Mouse (Mus musculus): ENCODE results near the gene Itga8.

The Itga8 gene

GRCm38 (mm10) chr2:12308466-12308865 is 6.7 kb upstream of the Itga8 start:
- TF ChIP-seq GATA4 (IDR thresholded peaks at IDR 0.05; ENCODE audit: insufficient replicate concordance, low read length): no peak

- TF ChIP-seq GATA4 (IDR thresholded peaks at IDR 0.05; ENCODE audit: insufficient replicate concordance, low read length): no peak
Observed at GRCm38 (mm10) chr2:12307311-12307710, 5.6 kb upstream of the Itga8 start.

GRCm38 (mm10) chr2:12305064-12305650 is 3.4 kb upstream of the Itga8 start:
- TF ChIP-seq GATA4 (IDR thresholded peaks at IDR 0.05; ENCODE audit: insufficient replicate concordance, low read length): no peak

- TF ChIP-seq GATA4 (IDR thresholded peaks at IDR 0.05; ENCODE audit: insufficient replicate concordance, low read length): no peak
Observed at GRCm38 (mm10) chr2:12300449-12301228, 1.1 kb downstream of the Itga8 start.

GRCm38 (mm10) chr2:12297287-12297686 is 4.4 kb downstream of the Itga8 start:
- no peak for TF ChIP-seq GATA4 (IDR thresholded peaks at IDR 0.05; ENCODE audit: insufficient replicate concordance, low read length)

- no peak for TF ChIP-seq GATA4 (IDR thresholded peaks at IDR 0.05; ENCODE audit: insufficient replicate concordance, low read length)
Observed at GRCm38 (mm10) chr2:12295150-12295549, 6.6 kb downstream of the Itga8 start.

- no peak; the same call in 1 of the 2 replicates for TF ChIP-seq GATA4 (IDR thresholded peaks at IDR 0.05; ENCODE audit: insufficient replicate concordance, low read length)
Observed at GRCm38 (mm10) chr2:12294060-12294459, 7.7 kb downstream of the Itga8 start.

GRCm38 (mm10) chr2:12293458-12293857 is 8.3 kb downstream of the Itga8 start:
- no peak for TF ChIP-seq GATA4 (IDR thresholded peaks at IDR 0.05; ENCODE audit: insufficient replicate concordance, low read length)

GRCm38 (mm10) chr2:12292023-12292820 is 9.5 kb downstream of the Itga8 start:
- no peak for TF ChIP-seq GATA4 (IDR thresholded peaks at IDR 0.05; ENCODE audit: insufficient replicate concordance, low read length)

- TF ChIP-seq GATA4 (IDR thresholded peaks at IDR 0.05; ENCODE audit: insufficient replicate concordance, low read length): no peak
Observed at GRCm38 (mm10) chr2:12290235-12290634, 11.5 kb downstream of the Itga8 start.

GRCm38 (mm10) chr2:12287831-12288230 is 13.9 kb downstream of the Itga8 start:
- TF ChIP-seq GATA4 (IDR thresholded peaks at IDR 0.05; ENCODE audit: insufficient replicate concordance, low read length): no peak

- TF ChIP-seq GATA4 (IDR thresholded peaks at IDR 0.05; ENCODE audit: insufficient replicate concordance, low read length): no peak
Observed at GRCm38 (mm10) chr2:12280664-12281063, 21.1 kb downstream of the Itga8 start.

- no peak for TF ChIP-seq GATA4 (IDR thresholded peaks at IDR 0.05; ENCODE audit: insufficient replicate concordance, low read length)
Observed at GRCm38 (mm10) chr2:12279070-12279612, 22.6 kb downstream of the Itga8 start.

- no peak for TF ChIP-seq GATA4 (IDR thresholded peaks at IDR 0.05; ENCODE audit: insufficient replicate concordance, low read length)
Observed at GRCm38 (mm10) chr2:12256635-12257317, 44.9 kb downstream of the Itga8 start.

GRCm38 (mm10) chr2:12255901-12256300 is 45.8 kb downstream of the Itga8 start:
- no peak for TF ChIP-seq GATA4 (IDR thresholded peaks at IDR 0.05; ENCODE audit: insufficient replicate concordance, low read length)
